Mouse (Mus musculus): Measurements from ENCODE around the gene Mecp2.

DNA sequence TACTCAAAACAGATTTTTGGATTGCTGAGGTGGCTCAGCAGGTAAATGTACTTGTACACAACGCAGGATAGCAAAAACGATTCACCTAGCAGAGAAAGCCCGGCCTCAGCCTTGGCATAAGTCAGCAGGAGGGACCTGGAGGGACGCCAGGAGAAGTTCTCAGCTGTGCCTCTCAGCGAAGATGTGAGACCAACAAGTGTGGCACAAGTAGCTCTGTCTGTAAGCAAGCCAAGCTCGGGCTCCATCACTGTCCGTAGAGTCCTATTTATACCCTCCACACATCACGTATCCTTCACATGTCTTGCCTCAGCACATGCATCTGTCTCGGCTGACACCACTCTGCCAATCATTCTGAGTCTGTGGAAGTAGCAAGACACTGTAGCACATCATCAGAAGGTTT is 67.3 kb downstream of the Mecp2 start:
- TF ChIP-seq CTCF (IDR thresholded peaks at IDR 0.05; ENCODE audit: borderline replicate concordance, control insufficient read depth, extremely low read depth, insufficient read depth, low read length, poor library complexity) = no peak
- no peak for TF ChIP-seq POLR2A (IDR thresholded peaks at IDR 0.05; ENCODE audit: control insufficient read depth, extremely low read depth, insufficient read depth, low read length, poor library complexity)
